Mouse (Mus musculus) CD8-positive naive resting alpha-beta T cell, adult 57 days (primary cell): ENCODE data around the gene Usf3. TPM values are rescaled to one million over a fixed set of nuclear protein-coding genes. Genes with fewer than 3 reads are reported as not detected.

Source experiments
- total RNA-seq: library from RNA; stranded (reverse); gene quantifications from one replicate; pipeline ENCODE4 v1.2.4, GENCODE M21; 2023

Gene Usf3
- total RNA-seq = 23.4 TPM

DNA sequence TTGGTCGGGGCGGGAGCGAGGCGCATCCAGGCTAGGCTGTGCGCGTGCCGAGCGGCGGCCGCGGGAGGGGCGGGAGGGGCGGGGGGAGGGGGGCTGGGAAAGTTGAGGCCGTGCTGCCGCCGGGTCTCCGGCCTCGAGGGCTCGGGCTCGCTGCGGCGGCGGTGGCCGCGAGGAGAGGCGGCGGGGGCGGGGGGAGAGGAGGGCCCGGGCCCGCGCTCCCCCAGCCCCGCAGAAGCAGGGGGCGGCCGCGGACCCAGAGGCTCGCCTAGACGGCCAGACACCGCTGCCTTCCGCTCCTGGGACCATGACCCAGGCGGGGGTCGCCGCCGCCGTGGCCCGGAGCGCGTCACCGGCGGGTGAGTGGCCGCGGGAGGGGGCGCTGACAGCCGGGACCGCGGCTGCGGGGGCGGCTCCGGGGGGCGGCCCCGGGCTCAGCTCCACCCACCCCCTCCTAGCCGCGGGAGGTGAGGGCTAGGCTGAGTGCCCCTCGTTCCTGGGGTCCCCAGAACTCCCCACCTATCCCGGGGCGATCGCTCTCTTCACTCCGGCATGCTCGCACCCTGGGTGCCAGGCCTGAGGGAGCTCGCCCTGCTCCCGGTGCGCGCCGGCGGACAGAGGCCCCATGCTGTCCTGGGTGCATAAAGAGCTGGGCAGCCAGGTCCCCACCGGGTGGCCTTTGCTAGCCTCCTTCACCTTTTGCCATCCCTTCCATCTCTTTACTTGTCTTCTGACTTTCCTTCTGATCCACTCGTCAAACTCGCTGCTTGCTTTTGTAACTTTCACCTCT, at the start of gene Usf3:
Usf3 (plus strand) TSS at position 92 of the 787 bp plus-strand sequence.

DNA sequence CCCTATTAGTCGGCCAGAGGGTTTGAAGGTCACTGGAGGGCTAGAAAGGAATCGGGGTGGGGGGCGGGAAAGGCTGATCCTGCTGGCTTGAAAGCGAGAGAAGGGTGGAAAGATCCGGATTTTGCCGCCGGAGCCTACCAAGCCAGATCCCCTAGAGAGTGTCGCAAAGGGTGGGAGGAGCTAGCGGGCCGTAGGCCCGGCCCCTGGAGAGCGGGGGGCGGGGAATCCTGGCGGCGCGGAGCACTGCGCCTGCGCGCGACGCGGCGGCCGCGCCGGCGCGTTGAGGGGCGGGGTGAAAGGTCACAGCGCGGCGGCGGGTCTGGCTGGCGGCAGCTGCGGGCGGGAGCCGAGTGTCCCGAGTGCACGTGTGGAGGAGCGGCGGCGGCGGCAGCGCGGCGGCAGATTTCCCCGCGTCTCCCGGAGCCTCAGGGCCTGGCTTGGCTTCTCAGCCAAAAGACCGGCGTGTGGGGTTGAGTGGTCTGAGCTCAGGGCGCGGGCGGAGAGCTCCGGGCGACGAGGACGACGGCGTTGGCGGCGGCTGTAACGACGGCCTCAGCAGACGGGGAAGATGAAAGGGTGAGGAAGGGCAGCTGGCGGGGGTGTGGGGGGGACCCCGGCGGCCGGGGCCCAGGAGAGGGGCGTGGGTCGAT, 33.4 kb upstream of the Usf3 start, which contains the start of the genes Atp6v1a and Naa50:
Atp6v1a (minus strand) TSS at position 170 of the 650 bp plus-strand sequence.
Naa50 (plus strand) TSS at position 295 of the 650 bp plus-strand sequence.

Other genes starting within 250 kb of the Usf3 start
- gene Qtrt2, start 246.4 kb upstream of the Usf3 start, total RNA-seq = 73.1 TPM
- gene Zdhhc23, start 193.5 kb upstream of the Usf3 start, total RNA-seq = 3.6 TPM
- 3.2 TPM for gene Gramd1c, start 109.9 kb upstream of the Usf3 start, total RNA-seq
- gene Atp6v1a, start 33.5 kb upstream of the Usf3 start, total RNA-seq = 31.3 TPM
- gene Naa50, start 33.4 kb upstream of the Usf3 start, total RNA-seq = 32.5 TPM
- 256 TPM for gene Sidt1, start 159.9 kb downstream of the Usf3 start, total RNA-seq
- gene Spice1, start 173.9 kb downstream of the Usf3 start, total RNA-seq = 107 TPM
- not detected for gene Cfap44, start 221.6 kb downstream of the Usf3 start, total RNA-seq